Mouse (Mus musculus) heart, postnatal 36 days (tissue): ENCODE results near the gene Nqo2. TPM values are rescaled to one million over a fixed set of nuclear protein-coding genes. Genes with fewer than 3 reads are reported as not detected.
"Not testable (repeated sequence)": the region's sequence is repeated elsewhere in the genome, so short reads cannot be mapped to it uniquely, and the experiment has no call there.

Experiments used
- DNase-seq, 2 experiments: peaks; one replicate each; pipeline ENCODE4 v3.0.0; 2021 to 2022
- intact Hi-C: fragments of 180-260 bp; cut with DNase I; formaldehyde crosslinking; loops from one replicate; pipeline ENCODE4 v1.15.1; 2025
- total RNA-seq, 2 experiments: library from RNA; stranded (reverse); gene quantifications; 2 replicates each; pipeline ENCODE4 v1.2.3; 2021

The Nqo2 gene
- total RNA-seq = 10 to 100 TPM; 38.3 to 38.5 TPM

DNA sequence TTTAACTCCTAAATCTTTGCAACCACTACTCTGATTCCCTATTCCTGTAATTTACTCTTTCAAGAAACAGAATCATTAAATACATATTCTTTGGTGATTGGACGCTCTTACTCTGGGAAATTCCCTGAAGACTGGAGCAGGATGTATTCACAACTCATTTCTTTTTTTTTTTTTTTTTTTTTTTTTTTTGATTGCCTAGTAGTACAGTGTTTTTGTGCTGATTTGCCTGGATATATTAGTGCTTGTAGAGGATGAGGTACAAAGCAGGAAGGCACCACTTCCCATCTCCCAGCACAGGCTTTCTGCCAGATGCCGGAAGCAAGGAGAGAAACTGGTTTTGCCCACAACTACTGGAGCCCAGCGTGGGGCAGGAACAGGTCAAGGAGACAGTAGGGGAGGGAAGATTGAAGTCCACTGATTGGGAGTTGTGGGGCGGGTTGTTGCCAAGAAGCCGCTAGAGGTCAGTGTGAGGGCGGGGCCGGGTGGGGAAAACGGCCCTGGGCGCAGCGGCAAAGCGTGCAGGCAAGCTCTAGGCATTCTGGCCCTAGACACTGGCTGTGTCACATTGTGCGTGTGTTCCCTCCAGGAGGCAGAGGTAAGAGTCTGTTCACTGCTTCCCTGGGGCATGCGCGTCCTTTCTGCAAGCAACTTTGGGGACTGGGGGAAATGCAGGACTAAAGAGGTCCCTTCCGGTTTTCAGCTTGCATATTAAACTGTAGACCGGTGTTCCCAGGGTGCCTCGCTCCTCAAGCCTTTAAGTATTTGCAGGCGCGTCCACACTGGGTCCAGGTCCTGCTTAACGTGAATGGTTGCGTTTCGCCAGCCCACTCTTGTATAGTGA lies at the start of gene Nqo2:
Nqo2 (plus strand) TSS at position 482 of the 841 bp plus-strand sequence.
- intact Hi-C loops = no loop called here
- DNase-seq = peak; percentile 69 to 82

DNA sequence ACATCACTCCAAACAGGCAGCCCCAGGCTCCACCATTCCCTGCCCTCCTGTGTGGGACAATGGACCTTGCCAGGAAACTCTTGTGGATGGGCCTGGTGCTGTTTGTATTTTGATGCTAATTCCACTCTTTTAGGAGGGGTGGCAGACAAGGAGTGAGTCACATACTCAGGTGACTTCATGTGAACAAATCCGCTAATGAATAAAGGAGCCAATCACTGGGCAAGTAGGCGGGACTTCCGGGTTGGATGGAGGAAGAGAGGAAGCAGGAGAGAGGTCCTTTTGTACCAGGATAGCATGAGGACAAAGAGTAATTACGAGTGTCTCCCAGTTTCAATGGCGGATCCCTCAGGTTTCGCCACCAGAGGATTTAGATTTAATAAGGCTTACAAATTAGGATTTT lies 43.4 kb upstream of the Nqo2 start:
- no peak for DNase-seq
- intact Hi-C loops = no loop called here

DNA sequence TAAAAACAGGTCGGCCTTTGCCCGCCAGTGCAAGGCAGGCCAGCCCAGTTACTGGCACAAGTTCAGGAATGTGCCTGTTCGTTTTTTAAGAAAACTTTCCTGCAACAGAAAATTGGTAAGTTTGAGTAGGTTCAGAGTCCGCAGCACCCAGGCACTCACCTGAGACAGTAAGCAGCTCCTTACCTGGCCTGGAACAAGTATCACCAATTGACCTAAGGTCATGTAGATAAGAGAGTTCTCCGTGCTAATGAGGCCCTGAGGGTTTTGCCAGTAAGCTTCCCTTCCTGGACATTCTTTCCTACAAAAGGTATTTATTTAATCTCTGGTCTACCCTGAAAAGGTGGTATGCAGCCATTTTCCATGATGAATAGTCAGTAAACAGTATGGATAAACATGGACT lies 42.8 kb upstream of the Nqo2 start:
- intact Hi-C loops = no loop called here
- DNase-seq = no peak

DNA sequence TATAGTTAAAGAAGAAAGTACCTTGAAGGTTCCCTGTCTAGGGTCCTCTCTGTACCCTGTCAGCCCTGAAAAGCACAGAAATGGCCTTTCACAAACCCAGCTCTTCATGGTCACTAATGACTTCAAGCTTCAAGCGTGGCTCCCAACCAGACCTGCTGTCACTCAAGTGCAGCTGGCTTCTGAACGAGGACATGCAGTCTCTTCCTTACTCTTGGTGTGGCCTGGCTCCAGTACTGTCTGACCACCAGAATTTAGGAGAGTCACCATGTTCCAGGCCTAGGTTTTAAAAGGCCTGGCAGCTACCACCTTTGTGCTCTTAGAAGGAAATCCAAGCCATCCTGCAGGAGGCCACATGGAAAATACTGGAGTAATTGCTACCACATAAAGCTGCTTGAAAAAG lies 34.2 kb upstream of the Nqo2 start:
- no peak for DNase-seq
- intact Hi-C loops = loop anchor here (10.0 kb wide), 1 partner anchor 945 kb away; the partner anchor contains the start of gene Prpf4b

DNA sequence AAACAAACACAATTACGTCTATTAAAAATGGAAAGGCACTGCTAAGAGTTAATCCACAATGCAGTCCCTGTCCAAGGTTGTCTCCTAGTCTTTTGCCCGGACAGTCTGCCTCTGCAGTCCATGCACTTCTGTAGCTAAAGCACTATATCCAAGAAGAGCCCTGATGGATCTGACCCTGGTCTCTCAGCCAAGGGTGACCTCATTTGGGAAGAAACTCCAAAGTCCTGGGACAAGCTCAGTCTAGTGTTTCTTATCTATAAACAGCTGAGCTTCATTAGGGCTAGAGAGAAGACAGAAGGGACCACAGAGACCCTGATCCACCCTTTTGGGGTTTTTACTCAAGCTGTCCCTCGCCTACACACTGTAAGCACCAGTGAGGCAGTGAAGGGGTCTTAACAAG lies 33.6 kb upstream of the Nqo2 start:
- intact Hi-C loops = loop anchor here (10.0 kb wide), 1 partner anchor 944 kb away; the partner anchor contains the start of gene Prpf4b
- DNase-seq = peak; percentile 47 to 54

DNA sequence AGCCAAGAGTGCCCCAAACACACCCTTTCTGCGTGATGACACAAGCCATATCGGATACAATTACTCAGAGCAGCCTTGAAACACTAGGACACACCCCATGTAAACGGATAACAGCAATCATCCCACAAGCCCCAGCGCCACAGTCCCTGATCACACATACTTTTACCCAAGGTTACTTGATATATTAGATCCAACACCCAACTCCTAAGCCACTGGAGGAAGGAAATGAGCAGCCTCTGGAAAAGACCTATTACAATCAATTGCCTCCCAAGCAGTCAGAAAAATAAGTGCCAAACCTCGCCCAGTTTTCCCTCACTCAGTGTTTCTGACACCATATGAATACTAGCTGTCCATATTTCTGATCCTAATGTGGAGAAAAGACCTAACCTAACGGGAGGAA lies 29.7 kb upstream of the Nqo2 start:
- intact Hi-C loops = loop anchor here (10.0 kb wide), 1 partner anchor 940 kb away; the partner anchor contains the start of gene Prpf4b
- peak in 1 of 2 experiments; percentile 15 for DNase-seq

DNA sequence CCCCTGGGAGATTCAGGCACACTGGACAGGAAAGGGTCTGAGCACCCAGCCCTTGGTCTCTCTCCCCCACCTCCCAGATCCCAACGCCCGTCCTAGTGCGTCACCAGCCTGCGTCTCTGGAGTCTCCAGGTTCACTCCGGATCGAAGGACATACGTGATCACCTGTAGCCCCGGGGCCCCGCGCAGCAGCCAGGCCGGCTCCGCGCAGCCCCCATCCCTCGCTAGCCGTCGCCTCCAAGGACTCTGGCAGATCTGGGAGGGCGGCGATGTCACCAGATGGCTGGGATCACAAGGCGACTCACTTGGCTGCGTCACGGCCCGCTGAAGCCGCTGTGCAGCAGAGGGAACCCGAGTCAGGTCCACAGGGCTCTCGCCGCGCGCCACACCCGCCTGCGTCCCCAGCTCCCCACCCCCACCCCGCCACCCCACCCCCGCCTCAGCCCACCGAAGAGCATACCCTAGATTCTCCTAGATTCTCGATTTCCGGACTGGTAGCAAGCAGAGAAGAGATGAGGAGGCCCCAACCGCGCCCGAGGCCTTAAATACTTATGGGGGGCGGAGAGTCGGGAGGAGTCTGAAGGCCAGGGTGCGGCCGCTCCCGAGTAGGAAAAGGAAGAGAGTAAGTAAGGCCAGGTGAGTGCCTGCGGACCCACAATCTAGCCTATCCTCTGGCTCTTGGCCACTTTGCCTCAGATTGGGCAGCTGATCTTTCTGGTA lies 28.9 kb upstream of the Nqo2 start:
- intact Hi-C loops = loop anchor here (10.0 kb wide), 1 partner anchor 939 kb away; the partner anchor contains the start of gene Prpf4b
- peak; percentile 74 to 80 for DNase-seq

DNA sequence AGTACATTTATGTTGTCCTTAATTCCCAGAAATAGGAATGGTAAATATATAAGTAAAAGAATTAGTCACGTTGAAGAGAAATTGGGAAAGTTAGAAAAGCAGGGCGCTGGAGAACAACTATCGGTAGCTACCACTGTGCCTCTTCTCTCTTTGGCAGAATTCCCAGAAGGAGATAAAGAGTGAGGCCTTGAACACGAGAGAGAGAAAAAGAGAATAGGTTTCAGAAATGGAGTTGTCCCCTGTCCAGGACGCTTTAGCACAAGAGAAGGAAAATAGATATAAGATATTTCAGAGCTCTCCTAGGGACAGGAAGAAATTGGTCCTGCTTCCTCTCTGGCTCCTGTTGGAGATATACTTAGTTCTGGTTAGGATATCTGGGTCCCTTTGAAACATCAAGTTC lies 27.3 kb upstream of the Nqo2 start:
- intact Hi-C loops = loop anchor here (10.0 kb wide), 1 partner anchor 938 kb away; the partner anchor contains the start of gene Prpf4b
- DNase-seq = no peak

DNA sequence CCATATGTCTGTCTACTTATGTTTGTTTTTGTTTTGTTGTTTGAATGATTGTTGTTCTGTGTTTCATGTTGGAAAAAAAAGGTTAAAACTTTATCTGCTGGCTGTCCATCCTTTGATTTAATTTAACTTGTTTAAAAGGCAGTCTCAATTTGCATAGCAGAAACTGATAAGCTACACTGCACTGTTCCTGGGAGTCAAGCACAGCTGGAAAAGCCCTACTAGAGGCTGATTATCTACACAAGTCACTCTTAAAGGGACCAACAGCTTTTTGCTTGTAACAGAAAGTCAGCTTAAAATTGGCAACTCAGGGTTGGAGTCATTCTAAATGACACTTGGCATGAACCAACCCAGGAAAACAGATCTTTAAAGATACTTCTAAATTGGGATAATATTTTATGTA lies 26.9 kb upstream of the Nqo2 start:
- intact Hi-C loops = loop anchor here (10.0 kb wide), 1 partner anchor 937 kb away; the partner anchor contains the start of gene Prpf4b
- DNase-seq = not testable (repeated sequence)

DNA sequence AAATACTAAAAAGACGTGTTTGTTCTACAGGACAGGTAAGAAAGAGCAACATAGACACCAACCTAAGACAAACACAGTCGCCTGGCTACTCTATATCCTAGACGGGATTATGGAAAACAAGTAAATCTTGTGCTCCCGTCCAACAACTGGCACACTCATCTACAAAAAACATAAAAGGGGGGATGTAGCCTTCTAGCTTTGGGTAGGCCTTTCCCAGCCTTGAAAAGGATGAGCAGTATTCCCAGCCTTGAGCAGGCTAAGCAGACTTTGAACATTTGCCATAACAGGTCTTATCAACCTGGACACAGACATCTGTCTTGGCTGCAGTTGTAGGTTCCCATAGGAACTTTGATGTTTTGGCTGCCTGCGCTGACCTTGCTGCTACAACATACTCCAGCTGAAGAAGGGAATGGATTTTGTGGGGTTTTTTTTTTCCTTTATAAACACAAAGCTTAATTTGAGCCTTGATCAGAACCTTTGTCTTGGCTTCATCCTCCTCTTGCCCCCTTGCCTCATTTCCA lies 23.1 kb upstream of the Nqo2 start:
- DNase-seq = no peak

DNA sequence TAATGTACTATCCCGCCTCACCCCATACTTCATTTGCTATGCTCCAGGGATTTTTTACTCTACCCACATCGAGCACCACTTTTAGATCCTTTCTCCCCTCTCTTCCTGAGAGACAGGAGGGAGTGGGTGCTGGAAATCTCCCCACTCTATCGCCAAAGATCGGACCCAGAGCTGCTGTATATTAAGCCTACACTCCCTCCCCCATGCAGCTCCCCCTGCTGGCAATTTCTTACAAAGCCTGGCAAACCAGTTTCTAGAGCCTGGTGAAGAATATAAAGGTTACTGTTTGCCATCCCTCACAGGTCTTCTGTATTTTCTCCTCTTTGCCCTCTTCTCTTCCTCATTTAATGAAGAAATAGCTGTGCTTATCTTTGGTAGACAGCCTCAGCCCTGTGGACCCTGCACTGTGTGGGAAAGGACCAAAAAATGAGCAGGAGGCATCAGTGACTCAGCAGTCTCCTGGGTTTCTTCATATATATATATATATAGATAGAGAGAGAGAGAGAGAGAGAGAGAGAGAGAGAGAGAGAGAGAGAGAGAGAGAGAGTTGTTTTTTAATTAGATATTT lies 22.2 kb upstream of the Nqo2 start:
- intact Hi-C loops = no loop called here
- peak; percentile 24 to 38 for DNase-seq

More for the DNA sequence above, 23.1 kb upstream of the Nqo2 start:
- intact Hi-C loops = no loop called here

DNA sequence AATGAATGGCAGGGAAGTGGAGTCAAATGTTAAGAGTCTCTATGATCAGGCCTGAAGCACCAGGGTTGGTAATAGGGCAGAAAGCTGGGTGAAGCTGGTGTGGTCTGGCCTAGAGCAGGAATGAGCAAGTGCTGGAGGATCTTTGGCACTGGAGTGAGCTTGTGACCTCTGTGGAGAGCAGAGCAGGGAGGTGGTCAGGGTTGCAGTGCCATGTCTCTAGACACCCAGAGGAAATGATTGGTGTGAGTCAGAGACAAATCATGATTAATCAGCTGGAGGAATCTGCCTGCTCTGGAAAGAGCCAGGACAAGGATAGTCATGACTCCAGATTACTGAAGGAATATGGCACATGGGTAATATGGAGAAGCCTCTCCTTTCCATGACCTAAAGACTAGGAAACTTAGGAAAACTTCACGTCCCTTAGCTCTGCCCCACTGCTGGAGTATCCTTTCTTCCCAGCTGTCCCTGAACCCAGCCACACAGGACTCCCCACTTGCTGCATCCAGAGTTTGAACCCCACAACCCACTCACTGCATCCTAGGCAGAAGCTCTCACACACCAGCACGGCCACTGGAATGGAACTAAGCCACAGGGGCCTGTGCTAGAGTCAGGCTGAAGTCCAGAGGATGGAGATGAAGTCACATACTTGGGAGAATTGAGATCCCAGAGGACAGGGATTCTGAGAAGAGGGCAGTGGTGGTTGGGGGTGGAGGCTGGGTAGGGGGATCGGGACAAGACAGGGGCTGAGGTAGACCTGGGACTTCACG lies 13.0 kb upstream of the Nqo2 start:
- intact Hi-C loops = no loop called here
- peak in 1 of 2 experiments; percentile 18 for DNase-seq

DNA sequence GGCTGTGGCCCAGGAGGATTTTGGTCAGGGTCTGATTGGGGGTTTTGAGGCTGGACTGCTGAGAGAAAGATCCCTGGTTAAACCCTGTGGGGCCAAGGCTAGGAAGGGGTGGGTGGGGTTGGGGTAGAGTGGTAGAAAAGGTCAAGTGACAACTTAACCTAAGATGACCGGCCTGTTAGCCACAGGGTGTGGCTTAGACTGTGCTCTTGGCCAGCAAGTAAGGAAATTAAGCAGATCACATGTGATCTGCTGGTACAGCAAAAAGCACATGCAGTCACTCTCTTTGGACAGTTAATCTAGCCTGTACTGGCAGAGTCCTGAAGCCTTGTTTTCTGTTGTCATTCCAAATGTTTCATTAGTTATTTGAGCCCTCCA lies 12.4 kb upstream of the Nqo2 start:
- intact Hi-C loops = no loop called here
- no peak for DNase-seq

DNA sequence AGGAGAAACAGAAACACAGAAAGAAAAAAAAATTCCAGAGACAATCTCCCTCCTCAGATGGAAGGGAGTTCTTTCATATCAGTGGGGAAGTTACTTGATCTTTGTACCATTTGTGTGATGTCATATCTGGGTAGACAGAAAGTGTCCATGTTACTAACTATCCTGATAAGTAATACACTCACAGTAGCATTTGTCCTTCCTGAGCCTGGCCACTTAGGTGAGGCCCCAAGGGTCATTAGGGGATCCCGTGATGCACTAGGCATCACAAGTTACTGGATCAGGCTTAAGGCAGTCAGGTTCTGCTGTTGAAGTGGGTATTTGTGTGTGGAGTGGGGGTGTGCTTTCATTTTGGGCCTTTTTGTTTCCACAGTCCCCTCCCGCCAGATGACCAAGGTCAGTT lies 11.5 kb upstream of the Nqo2 start:
- DNase-seq = no peak
- intact Hi-C loops = no loop called here

DNA sequence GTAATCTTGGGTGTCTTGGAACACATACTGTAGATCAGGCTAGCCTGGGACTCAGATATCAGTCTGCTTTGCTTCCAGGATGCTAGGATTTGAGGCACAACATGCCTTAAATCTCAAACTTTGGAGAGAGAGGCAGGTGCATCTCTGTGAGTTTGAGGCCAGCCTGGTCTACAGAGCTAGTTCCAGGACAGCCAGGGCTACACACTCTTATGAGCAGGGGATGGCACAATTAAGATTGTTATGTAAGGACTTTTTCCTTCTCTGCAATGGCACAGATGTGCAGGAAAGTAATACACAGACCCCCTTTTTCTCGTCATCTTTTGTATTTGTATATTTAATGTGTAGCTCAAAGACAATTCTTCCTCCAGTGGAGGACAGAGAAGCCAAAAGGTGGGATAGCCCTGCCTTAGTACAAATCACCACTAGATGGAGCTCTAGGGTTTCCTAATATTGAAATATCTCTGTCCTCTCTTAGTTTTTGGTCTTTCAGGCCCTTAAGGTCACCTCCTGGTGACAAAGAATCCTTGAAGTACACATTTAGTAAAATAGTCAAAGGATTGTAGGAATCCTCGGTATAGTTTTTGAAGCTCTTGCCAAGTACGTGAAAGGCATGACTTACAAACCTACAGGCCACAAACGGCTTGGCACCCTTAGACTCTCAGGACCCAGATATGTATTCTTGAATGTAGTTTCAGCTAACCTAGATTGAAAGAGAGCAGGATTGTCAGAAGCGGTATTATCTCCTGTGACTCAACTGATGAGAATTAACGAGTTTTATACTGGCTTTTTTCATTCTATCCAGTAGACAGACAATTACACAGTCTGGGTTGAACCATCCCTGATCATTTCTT lies 7.7 kb upstream of the Nqo2 start:
- intact Hi-C loops = loop anchor here (1.0 to 5.0 kb wide), 2 partner anchors 39 to 201 kb away; no protein-coding TSS in a partner anchor
- peak; percentile 20 to 31 for DNase-seq

DNA sequence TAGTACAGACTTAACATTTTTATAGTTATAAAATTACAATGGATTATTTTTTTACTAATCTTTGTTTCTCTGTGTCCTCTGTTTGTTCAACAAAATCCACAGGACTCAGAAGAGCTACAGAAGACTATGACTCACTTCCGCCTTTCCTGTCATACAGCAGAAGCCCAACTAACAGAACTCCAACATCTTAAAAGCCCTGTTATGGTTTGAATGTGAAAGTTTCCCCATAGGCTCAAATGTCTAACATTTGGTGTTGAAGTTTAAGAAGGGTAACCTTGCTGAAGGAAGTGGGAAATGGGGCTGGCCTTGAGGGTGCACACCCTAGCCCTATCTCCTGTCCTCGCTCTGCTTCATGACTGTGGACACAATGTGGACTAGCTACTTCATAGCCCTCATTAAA lies 4.7 kb upstream of the Nqo2 start:
- no peak for DNase-seq
- intact Hi-C loops = loop anchor here (5.0 kb wide), 1 partner anchor 198 kb away; no protein-coding TSS in a partner anchor

DNA sequence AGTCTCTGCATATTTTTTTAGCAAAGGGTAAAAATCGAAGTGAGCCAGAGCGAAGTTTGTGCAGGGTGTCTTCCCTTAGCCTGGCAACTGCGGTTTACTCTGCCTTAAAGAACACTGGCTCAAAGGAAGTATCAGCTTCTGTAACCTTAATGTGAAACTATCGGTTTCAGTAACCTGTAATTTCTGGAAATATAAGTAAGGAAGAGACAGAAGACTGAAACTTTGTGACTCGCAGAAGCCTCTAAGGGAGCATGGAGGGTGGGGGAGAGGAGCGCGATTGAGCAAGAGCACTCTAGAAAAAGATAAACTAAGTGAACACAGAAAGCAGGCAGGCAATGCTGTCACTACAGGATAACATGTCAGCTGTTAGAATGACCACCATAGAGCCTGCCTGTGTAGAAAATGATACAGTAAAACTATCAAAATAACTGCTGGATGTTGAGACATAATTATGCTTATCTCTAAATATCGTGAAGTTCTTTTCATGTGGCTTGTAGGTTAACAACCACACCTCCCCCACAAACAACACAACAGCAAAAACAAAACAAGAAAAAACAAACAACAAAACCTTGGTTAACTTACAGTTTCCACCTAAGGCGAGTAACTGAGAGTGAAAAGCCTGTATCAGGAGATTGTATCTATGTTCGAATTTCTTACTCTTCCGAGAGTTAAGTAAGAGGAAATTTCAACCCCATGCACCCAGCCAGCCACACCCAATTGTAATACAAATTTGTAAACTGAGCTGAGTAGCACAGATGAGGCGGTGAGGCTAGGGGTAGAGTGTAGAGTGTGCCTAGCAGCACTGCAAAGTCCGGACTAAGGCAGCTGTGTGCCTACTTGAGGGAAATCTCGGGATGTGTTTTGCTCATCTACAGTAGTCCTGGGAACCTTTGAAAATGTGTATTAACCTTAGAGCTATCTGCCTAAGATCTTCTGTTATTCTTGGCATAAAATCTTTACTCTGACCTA lies 853 bp downstream of the Nqo2 start:
- intact Hi-C loops = no loop called here
- no peak for DNase-seq

DNA sequence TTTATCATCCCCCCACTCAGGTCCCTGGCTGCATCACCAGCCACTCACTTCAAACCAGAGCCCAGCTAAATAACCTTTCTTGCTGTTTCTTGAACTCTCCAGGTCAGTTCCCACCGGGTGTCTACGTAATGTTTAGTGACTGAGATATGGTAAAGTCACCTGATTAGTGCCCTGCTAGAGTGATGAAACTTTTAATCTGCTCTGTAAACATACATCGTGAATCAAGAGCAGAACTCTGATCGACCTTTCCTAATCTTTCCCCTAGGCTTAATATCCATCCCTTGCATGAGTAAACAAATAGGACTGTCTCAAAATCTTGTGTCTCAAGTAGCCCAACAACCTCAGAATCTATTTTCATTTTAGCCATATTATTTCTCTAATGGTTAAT lies 1.5 kb downstream of the Nqo2 start:
- intact Hi-C loops = no loop called here
- no peak for DNase-seq
